Mouse (Mus musculus) testis, adult 2 months (tissue): ENCODE results near the gene Tnr. TPM values are rescaled to one million over a fixed set of nuclear protein-coding genes. Genes with fewer than 3 reads are reported as not detected.

Experiments
- H3K27ac ChIP-seq: fragments of 200-500 bp; 2 replicates; pipeline ENCODE4 v1.5.1; 2012; ENCODE audit warnings: low read depth, low read length; ENCODE audit not compliant: control insufficient read depth, insufficient read depth
- H3K27me3 ChIP-seq: fragments of 200-500 bp; 2 replicates; pipeline ENCODE4 v1.6.1; 2012; ENCODE audit warnings: mild to moderate bottlenecking, low read length, moderate library complexity; ENCODE audit not compliant: control insufficient read depth, insufficient read depth
- H3K36me3 ChIP-seq: fragments of 200-500 bp; 2 replicates; pipeline ENCODE4 v1.6.1; 2012; ENCODE audit warnings: mild to moderate bottlenecking, low read length; ENCODE audit not compliant: control insufficient read depth, insufficient read depth
- H3K4me1 ChIP-seq: fragments of 200-500 bp; 2 replicates; pipeline ENCODE4 v1.6.1; 2012; ENCODE audit warnings: low read length; ENCODE audit not compliant: control insufficient read depth, insufficient read depth
- H3K4me3 ChIP-seq: fragments of 200-500 bp; 2 replicates; pipeline ENCODE4 v1.5.1; 2012; ENCODE audit warnings: low read depth, mild to moderate bottlenecking, low read length, moderate library complexity, mixed read lengths; ENCODE audit not compliant: control insufficient read depth
- CTCF ChIP-seq: fragments of 200-500 bp; IDR thresholded peaks from 2 replicates; pipeline ENCODE4 v1.5.1; 2012; ENCODE audit warnings: low read depth, mild to moderate bottlenecking, inconsistent platforms, low read length, moderate library complexity; ENCODE audit not compliant: control insufficient read depth, insufficient read depth, insufficient replicate concordance
- POLR2A ChIP-seq: fragments of 200-500 bp; IDR thresholded peaks from 2 replicates; pipeline ENCODE4 v1.6.1; 2012; ENCODE audit warnings: low read depth, mild to moderate bottlenecking, inconsistent platforms, low read length, moderate library complexity; ENCODE audit not compliant: control insufficient read depth
- polyA plus RNA-seq: library from polyadenylated mRNA; depleted of rRNA; stranded (reverse); fragments of >200 nt; gene quantifications from 2 replicates; pipeline ENCODE4 v1.2.3, GENCODE M21; 2012

Tnr gene
- polyA plus RNA-seq, 1 experiment, result 0.05 TPM

DNA sequence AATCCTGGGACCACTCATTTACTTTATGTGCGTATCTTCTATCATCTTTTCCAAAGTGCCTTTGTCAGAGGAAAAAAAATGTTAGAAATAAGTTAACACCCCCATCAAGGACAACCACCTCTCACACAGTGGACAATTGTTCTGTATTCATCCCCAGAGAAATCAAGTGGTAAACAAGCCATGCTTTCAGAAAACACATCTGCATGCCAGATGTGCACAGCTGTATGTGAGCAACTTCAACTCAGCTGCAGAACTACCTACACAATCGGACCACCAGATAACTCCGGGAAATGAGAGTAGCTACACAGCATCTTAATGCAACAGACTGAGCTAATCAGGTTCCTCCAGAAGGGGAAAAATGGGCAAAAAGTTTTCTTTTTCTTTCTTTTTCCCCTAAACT is 251.6 kb downstream of the Tnr start:
- no peaks in the 10 kb centered on the region for H3K27me3 ChIP-seq
- TF ChIP-seq CTCF, result no peak
- no peak for TF ChIP-seq POLR2A
- no peak overlapping the region for H3K27ac ChIP-seq
- H3K4me3 ChIP-seq, result no peak overlapping the region
- no peaks in the 10 kb centered on the region for H3K36me3 ChIP-seq
- H3K4me1 ChIP-seq, result no peaks in the 10 kb centered on the region

DNA sequence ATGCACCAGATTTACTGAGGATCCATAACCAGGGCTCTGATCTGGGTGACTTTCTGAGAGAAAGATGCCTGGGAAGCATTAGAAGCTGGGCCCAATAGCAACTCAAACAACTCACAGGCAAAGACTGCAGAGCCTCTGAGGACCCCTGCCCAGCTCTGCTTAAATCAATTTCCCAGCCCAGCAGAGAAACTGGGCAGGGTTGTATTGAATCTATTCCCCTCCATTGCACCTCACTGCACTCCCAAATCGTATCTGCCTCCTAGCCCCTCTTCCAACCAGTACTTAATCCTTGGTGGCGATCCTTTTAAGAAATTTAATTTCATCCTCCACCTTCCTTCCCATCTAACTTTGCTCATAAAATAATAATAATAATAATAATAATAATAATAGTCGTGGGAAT is 253.5 kb downstream of the Tnr start:
- no peak overlapping the region for H3K27ac ChIP-seq
- no peaks in the 10 kb centered on the region for H3K4me1 ChIP-seq
- no peaks in the 10 kb centered on the region for H3K36me3 ChIP-seq
- H3K4me3 ChIP-seq, result no peak overlapping the region
- no peak for TF ChIP-seq CTCF
- no peak for TF ChIP-seq POLR2A
- H3K27me3 ChIP-seq, result no peaks in the 10 kb centered on the region

DNA sequence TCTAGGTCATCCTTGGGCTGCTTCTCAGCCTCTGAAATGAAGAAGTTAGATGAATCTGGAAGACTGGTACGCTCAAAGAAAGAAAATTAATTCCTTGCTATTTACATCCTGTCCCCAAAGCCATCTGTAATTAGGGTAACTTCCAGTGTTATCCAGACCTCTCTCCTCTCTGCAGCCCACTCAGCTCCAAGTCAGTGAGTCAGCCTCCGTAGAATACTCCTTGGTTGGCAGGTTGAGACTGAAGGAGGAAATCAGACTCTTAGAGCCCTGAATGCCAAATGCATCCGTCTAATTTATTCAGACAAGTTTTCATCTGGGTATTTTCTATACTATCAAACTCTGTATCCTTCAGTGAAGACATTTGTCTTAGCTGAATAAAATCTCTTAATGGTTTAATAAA is 255.9 kb downstream of the Tnr start:
- no peak for TF ChIP-seq POLR2A
- TF ChIP-seq CTCF, result no peak
- no peak overlapping the region for H3K4me3 ChIP-seq
- no peaks in the 10 kb centered on the region for H3K36me3 ChIP-seq
- no peaks in the 10 kb centered on the region for H3K4me1 ChIP-seq
- H3K27me3 ChIP-seq, result no peaks in the 10 kb centered on the region
- H3K27ac ChIP-seq, result no peak overlapping the region

DNA sequence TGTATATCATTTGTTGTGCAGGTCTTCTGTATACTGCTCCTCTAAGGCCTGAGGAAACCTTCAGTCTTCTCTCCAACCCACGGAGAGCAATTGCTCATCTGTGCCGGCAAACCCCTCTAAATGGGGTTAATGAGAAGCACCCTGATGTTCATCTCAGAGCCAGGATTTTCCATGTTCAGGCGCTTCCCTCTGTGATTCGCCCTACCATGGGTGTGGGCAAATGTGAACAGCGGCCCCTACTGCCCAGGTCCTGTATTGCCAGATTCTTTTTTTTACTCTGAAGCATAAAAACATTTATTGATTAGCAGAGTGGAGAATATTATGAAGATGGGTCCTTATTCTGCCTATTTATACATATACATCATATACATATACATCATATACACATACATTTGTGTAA is 260.3 kb downstream of the Tnr start:
- Histone ChIP-seq H3K4me3 (no peak overlapping the region), H3K36me3 (no peaks in the 10 kb centered on the region), H3K4me1 (no peaks in the 10 kb centered on the region), H3K27me3 (no peaks in the 10 kb centered on the region), H3K27ac (no peak overlapping the region)
- TF ChIP-seq POLR2A (no peak), CTCF (peak; percentile 40; the same call in 1 of the 2 replicates)

DNA sequence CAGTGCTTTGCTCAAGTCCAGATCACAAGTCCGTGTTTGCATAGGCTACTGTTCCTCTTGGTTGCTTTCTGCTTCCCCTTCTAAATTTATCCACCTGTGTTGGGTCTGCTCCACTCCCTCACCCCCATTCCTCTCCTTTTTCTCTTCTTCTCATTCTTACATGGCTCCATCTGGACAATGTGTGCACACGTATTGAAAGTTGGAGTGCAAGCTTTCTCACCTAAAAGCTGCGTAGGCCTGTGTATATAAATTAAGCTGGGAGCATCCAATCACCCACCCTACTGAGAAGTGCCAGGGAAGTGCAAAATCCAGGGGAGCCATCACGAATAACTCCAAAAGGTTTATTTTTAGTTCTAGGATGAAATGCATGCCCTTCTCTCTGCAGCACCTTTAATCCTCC is 264.7 kb downstream of the Tnr start:
- Histone ChIP-seq H3K4me1 (no peaks in the 10 kb centered on the region), H3K36me3 (no peaks in the 10 kb centered on the region), H3K4me3 (no peak overlapping the region), H3K27me3 (no peaks in the 10 kb centered on the region), H3K27ac (no peak overlapping the region)
- no peak for TF ChIP-seq POLR2A
- TF ChIP-seq CTCF, result no peak

DNA sequence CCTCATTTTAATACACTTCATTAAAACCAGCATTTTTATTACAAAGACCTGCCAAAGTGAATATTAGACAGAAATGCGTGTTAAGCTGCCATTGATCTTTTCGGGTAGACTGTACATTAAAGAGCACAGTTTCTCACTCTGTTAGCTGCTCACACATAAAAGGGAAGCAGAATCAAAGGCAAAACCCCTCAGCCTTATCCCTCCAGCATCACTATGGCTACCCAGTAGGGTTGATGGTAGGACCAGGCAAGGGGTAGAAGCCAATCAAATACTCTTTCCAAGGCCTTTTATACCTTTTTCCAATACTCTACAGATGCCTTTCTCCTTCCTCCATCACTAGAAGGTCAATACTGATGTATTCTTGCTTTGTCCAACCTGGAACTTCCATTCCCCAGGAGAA is 269.0 kb downstream of the Tnr start:
- no peak overlapping the region for H3K4me3 ChIP-seq
- no peak for TF ChIP-seq CTCF
- TF ChIP-seq POLR2A, result no peak
- H3K27me3 ChIP-seq, result no peaks in the 10 kb centered on the region
- no peak overlapping the region for H3K27ac ChIP-seq
- no peaks in the 10 kb centered on the region for H3K36me3 ChIP-seq
- H3K4me1 ChIP-seq, result no peaks in the 10 kb centered on the region

DNA sequence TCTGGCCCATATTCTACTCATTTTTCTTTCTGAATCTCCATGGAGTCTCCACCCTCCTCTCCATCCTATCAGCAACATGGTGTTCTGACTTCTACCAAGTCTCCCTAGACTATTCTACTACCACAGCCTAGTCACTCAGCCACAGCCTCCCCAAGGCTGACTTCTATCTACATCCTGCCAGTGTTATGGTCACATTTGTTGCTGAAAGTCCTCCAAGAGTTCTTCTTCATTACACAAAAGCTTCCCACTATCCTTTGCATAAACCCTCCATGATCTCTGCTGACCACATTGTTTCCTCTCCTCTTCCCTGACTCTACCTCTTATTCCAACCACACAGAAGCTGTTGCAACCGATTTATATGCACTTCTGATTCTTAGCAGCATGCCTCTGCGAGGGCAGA is 272.5 kb downstream of the Tnr start:
- H3K4me3 ChIP-seq, result no peak overlapping the region
- H3K4me1 ChIP-seq, result no peaks in the 10 kb centered on the region
- H3K27me3 ChIP-seq, result no peaks in the 10 kb centered on the region
- TF ChIP-seq POLR2A, result no peak
- TF ChIP-seq CTCF, result no peak
- H3K36me3 ChIP-seq, result no peaks in the 10 kb centered on the region
- no peak overlapping the region for H3K27ac ChIP-seq

DNA sequence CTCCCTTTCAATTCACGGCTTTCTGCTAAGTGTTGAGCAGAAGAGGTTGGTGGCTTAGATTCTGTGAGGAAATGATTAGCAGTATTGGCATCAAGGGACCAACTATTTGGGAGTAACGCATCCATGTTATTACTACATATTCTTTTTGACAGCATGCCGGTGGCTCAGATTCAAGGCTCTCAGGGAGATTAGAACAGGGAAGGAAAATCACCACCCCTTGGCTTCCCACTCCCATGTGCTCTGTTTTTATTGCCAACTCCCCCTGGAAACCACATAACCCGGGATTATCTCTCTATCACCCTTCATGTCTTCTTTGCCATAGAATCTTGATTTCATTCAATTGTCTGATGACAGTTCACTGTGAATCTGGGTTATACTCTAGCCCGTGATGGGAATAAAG is 276.8 kb downstream of the Tnr start:
- H3K36me3 ChIP-seq, result no peaks in the 10 kb centered on the region
- TF ChIP-seq CTCF, result no peak
- no peak for TF ChIP-seq POLR2A
- H3K27me3 ChIP-seq, result no peaks in the 10 kb centered on the region
- H3K4me3 ChIP-seq, result no peak overlapping the region
- no peaks in the 10 kb centered on the region for H3K4me1 ChIP-seq
- H3K27ac ChIP-seq, result no peak overlapping the region
